Mouse (Mus musculus) monocyte, adult 5-6 weeks (primary cell): ENCODE measurements around the gene Ankrd12. TPM values are rescaled to one million over a fixed set of nuclear protein-coding genes. Genes with fewer than 3 reads are reported as not detected.

Experiments
- ATAC-seq: fragments of 153-309, 156-312 bp; replicated peaks from 2 replicates; pipeline ENCODE4 v1.8.0; 2017; ENCODE audit warnings: mild to moderate bottlenecking; ENCODE audit not compliant: low TSS enrichment, insufficient number of reproducible peaks, severe bottlenecking, poor library complexity, low FRiP score
- total RNA-seq: library from RNA; stranded (forward); fragments of 200-1000, 200-491, 200-594 nt; gene quantifications from 3 replicates; pipeline ENCODE4 v1.2.3, GENCODE M21; 2017

Gene Ankrd12
- total RNA-seq = 60.7 to 91.8 TPM (median 63.4 TPM) in 3 replicates

- ATAC-seq = peak; percentile 77
These were observed at the start of gene Ankrd12 for GRCm38 (mm10) chr17:66076934-66077333. Ankrd12 (minus strand) TSS chr17:66077089.

DNA sequence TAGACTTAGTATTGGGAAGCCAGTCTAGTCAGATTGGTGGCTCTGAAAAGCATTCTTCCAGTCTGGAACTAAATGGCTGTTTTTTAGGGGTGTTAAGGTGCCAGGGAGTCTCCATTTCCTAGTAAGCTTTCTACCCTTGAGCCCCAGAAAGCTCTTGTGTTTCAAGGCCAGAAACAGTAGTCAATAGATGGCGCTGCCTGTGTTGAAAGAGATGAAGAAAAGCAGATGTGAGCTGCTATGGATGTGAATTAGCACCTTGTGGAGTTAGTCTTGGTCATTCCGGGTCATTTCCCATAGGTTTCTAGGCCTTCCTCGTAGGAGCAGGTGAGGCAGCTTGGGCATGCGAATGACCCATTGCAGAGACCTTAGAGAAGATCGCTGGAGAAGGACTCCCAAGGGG lies 48.3 kb upstream of the Ankrd12 start:
- no peak for ATAC-seq

DNA sequence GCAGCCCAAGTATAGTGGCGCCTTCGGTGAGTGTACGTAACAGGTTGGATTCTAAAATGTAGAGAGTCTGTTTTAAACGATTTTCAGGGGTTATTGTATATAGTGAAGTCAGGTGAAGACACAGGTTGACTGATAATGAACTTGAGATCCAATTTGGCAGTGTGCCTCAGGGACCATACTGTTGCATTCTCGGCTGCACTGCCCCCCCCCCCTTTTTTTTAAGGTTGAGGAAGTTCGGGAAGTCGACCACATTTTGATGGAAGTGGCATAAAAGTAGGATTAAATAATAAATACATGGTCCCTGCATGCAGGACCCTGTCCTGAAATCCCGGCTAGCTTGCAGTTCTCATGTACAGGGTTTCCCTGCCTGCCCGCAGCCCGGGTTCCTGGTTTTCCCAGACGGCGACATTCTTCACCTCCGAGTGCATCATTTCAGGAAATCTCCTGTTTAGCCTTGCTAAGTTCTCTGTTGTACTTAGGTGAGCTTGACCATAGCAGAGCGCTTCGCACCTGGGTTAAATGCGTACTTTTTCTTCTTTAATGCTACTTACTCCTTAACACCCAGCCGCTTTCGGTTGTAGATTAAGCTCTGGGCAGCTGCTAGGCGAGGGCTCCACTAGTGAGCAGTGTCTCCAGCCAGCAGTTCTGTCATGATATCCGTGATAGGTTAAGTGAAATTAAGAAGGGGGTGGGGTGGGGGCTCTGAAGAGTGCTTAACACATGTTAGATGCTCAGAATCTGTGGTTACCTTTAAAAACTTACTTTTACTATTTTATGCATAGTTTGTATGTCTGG lies 47.1 kb upstream of the Ankrd12 start:
- no peak for ATAC-seq

DNA sequence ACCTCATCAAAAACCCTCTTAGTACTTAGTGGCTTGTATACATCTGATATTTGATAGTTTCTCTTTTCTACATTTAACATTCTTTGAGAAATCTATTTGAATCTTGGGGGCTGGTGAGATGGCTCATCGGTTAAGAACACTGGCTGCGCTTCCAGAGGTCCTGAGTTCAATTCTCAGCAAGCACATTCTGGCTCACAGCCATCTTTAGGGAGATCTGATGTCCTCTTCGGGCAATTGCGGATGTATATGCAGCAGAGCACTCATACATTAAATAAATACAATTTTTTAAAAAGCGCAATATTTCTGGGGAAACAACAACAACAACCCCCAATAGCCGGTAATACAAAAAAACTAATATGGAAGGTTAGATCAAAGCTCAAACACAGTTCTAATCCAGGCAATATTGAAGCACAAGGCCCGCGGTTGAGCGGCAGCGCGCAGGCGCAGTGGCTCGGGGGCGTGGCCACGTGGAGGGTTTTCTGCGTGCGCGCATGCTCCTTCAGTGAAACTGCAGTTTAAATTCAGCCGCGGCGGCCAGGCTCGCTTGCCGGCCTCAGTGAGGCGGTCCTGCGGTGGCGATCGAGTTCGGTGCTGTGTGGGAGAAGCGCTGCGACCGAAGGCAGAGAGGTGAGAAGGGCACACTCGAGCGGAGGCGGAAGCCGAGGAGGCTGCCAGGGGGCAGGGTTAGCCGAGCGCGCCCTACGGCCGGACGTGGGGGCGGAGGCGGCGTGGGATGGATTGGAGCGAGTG lies 46.4 kb upstream of the Ankrd12 start, which contains the start of gene Ddx11:
TSS of gene Ddx11 (plus strand) at position 455 of the 750 bp plus-strand sequence.
- peak; percentile 76 for ATAC-seq

- no peak for ATAC-seq
These were observed 43.8 kb upstream of the Ankrd12 start for GRCm38 (mm10) chr17:66120701-66121100.

GRCm38 (mm10) chr17:66118991-66119390 lies 42.1 kb upstream of the Ankrd12 start:
- no peak for ATAC-seq

GRCm38 (mm10) chr17:66112166-66112565 lies 35.3 kb upstream of the Ankrd12 start:
- no peak for ATAC-seq

- ATAC-seq = peak; percentile 89
These were observed 34.6 kb upstream of the Ankrd12 start, which contains the start of gene Washc1 for GRCm38 (mm10) chr17:66111402-66111959. Washc1 (plus strand) TSS chr17:66111545.

DNA sequence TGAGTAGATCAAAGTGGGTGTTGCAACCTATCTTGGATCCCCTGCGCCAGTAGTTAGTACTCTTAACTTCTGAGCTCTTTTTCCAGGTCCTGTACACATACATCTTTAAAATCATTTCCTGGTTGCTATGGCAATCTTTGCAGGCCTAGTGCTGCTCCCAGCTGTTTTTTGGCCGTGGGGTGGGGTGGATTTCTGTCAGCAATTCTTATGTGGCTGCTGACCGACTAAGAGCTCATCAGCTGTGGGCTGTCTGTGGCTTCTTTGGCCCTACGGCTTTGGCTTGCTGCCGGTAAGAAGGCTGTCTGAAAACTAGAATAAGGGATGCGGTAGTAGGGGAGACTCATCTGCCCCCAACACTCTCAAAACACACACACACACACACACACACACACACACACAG lies 33.9 kb upstream of the Ankrd12 start:
- ATAC-seq = no peak

DNA sequence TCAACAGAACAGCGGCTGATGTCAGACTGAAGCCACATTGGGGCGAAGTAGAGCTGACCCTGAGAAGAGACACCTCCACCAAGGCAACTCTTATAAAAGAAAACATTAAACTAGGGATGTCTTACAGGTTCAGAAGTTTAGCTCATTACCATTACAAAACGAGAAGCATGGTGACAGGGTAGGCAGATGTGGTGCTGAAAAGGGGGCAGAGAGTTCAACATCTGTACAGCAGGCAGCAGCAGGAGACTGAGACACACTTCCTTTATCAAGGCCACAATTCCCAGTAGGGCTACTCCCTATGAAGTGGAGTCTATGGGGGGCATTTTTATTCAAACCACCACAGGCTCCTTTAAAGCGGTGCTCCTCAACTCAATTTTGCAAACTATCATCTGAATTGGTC lies 31.3 kb upstream of the Ankrd12 start:
- no peak for ATAC-seq

DNA sequence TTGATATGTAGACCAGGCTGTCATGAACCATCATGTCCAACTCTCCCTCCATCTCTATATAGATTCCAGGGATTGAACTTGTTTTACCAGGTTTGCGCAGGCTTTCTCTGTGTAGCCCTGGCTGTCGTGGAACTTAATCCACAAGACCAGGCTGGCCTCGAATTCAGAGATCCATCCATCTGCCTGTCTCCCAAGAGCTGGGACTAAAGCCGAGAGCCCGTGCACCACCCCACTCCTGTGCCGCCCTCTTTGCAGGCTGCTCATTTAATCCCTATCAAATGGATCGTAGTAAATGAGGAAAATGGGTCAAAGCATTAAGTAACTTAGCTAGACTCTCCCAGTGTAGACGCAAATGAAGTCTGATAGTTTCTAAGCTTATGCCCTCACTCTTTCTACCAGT lies 30.6 kb upstream of the Ankrd12 start:
- no peak for ATAC-seq

GRCm38 (mm10) chr17:66106601-66107267 lies 29.8 kb upstream of the Ankrd12 start:
- peak; percentile 47; the same call in 1 of the 2 replicates for ATAC-seq

DNA sequence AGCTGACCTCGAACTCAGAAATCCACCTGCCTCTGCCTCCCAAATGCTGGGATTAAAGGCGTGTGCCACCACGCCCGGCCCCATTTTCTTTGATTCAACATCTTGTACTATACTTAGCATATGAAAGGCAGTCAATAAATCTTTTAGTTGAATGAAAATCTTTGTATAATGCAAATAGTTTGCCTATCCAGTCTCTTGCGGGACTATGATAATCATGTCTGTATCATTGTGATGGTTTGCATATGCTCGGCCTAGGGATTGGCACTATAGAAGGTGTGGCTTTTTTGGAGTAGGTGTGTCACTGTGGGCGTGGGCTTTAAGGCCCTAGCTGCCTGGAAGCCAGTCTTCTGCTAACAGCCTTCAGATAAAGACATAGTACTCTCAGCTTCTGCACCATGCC lies 27.2 kb upstream of the Ankrd12 start:
- no peak for ATAC-seq

GRCm38 (mm10) chr17:66101380-66102330 lies 24.8 kb upstream of the Ankrd12 start, which contains the start of gene Ndufv2:
Ndufv2 (minus strand) TSS chr17:66101559.
- peak; percentile 92 for ATAC-seq

DNA sequence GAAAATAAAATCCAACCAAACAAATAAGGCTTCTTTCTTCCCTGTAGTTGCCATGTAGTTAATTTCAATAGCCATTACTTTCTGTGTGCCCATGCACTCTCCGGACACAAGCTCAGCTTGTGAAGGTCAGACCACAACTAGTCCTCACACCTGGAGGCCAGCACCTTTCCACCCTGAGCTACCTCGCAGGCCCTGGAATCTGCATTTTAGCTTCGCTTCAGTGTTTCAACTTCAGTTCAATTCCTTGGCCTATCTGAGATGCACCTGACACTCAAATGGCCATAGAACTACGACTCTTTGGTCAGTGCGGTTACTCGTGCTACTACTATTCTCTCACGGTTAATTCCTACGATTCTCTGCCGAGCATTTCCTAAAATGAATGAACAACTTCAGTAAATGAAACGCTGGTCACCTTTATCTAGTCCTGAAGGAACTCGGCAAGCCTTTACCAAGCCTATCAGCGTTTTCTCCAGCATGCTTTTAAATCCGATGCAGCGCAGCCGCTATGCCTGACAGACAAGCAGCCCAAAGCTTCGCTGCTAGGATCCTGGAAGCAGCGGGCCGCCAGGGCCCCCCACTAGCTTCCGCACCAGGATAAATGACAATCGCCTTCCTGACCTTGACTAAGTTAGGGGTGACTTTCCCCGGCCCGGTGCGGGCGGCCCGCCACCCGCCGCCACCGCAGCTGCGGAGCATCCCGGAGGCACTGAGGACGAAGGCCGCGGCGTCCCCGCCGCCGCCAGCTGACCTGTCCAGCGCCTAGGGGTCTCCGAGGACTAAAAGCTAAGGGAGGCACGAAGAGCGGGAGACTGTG lies 23.9 kb upstream of the Ankrd12 start:
- 0 out of 2 replicates have a peak, but pooled peaks have one; percentile 16 for ATAC-seq

- ATAC-seq = no peak
These were observed 15.8 kb upstream of the Ankrd12 start for GRCm38 (mm10) chr17:66092664-66093063.

- no peak for ATAC-seq
These were observed 15.2 kb upstream of the Ankrd12 start for GRCm38 (mm10) chr17:66092065-66092464.
